Mouse (Mus musculus): ENCODE measurements at regions not wholly inside any gene's neighbourhood (a gene's known extent, or its start where the extent isn't known, plus 50 kb on each side); places are given as distances from the start of the nearest gene placed in this dataset.

DNA sequence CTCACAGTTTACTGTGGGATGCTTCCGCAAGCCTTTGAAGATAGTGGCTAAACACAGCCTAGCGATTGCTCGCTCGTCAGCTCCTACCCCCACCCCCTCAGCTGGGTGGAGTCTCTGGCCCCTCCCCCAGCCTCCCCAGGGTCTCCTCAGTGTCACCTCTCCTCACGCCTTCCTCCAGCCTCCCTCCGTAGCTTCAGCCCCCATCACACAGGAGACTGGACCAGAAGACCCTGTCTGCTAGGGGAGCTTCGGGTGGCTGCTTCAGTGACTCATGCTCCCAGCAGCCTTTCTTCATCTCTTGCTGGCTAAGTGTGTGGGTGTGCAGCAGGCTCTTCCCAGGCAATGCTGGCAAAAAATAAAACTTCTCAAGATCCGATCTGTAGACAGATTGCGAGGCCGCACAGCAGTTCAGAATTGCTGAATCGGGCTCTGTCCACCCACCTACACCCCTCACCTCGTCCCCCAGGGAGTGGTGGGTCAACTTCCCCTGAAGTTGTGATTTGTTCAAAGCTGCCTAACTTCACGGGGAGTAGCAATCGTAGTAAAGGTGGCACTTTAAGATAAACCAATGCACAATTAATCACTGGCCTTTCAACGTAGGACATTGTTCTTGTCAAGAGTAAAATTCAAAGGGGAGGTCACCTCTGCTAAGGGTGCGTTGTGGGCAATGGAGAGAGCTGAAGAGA, 61.2 kb upstream of the Ankrd28 start:
- H3K4me2 ChIP-seq (ENCODE audit: low read depth, low read length): peak overlapping the region; percentile 37; the same call in 1 of the 2 replicates
- H3K9me3 ChIP-seq (ENCODE audit: control insufficient read depth, low read length): no peaks in the 10 kb centered on the region
- H3K36me3 ChIP-seq (ENCODE audit: control insufficient read depth, insufficient read depth, low read length): no peaks in the 10 kb centered on the region
- 3% methylated on average over 16 of the region's 16 CpGs for WGBS
- H3K27me3 ChIP-seq (ENCODE audit: control insufficient read depth, insufficient read depth, low read length): no peaks in the 10 kb centered on the region
- H3K9ac ChIP-seq (replicated peaks; ENCODE audit: low read depth, low read length): 0 out of 2 replicates have a peak overlapping the region, but pooled peaks have one; percentile 22
- ATAC-seq (ENCODE audit: low read depth): no peak; the same call in 1 of the 2 replicates
- H3K27ac ChIP-seq (ENCODE audit: low read depth, low read length): no peak overlapping the region
- 0 out of 2 replicates have a peak, but pooled peaks cover 4% of the 10 kb centered on the region for H3K4me1 ChIP-seq (ENCODE audit: control insufficient read depth, insufficient read depth, low read length)
- H3K4me3 ChIP-seq (ENCODE audit: low read depth, low read length): no peak overlapping the region

DNA sequence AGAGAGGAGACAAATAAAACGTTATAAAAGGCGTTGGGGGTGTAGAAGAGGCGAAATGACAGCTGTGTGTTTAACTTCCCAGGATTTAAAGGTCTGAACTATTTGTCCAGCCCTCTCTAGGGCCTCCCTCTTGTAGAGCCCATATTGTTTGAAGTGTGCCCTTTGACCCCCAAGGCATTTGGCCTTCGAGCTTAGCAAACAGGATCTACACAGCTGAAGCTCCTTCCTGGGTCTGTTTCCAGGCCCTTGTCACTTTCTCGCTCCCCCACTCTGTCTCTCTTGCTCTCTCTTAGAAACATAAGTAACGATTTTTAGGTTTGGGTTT, 61.7 kb upstream of the Ankrd28 start:
- 0 out of 2 replicates have a peak, but pooled peaks cover 4% of the 10 kb centered on the region for H3K4me1 ChIP-seq (ENCODE audit: control insufficient read depth, insufficient read depth, low read length)

DNA sequence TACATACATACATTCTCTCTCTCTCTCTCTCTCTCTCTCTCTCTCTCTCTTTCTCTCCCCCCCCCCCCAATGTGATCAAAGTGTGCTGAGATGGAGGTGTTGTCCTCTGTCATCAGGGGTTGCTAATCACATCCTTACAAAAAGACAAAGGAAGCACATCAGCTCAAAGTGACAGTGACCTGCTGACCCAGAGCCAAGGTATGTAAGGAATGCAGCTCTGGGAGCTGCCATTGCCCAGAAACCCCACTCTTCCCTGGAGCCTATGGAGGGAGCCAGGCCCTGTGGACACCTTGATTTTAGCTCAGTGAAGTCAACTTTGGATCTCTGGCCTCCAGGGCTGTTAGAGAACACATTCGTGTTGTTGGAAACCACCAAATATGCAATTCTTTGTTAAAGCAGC, 66.0 kb upstream of the Ankrd28 start:
- no peaks in the 10 kb centered on the region for H3K9me3 ChIP-seq (ENCODE audit: control insufficient read depth, low read length)
- no peak for ATAC-seq (ENCODE audit: low read depth)
- H3K4me1 ChIP-seq (ENCODE audit: control insufficient read depth, insufficient read depth, low read length): 0 out of 2 replicates have a peak, but pooled peaks cover 1% of the 10 kb centered on the region
- no peak overlapping the region for H3K4me2 ChIP-seq (ENCODE audit: low read depth, low read length)
- no peaks in the 10 kb centered on the region for H3K36me3 ChIP-seq (ENCODE audit: control insufficient read depth, insufficient read depth, low read length)
- no peaks in the 10 kb centered on the region for H3K27me3 ChIP-seq (ENCODE audit: control insufficient read depth, insufficient read depth, low read length)
- H3K4me3 ChIP-seq (ENCODE audit: low read depth, low read length): no peak overlapping the region
- no peak overlapping the region for H3K27ac ChIP-seq (ENCODE audit: low read depth, low read length)
- no peak overlapping the region for H3K9ac ChIP-seq (replicated peaks; ENCODE audit: low read depth, low read length)
- WGBS: 82% methylated on average over 1 of the region's 1 CpGs

More for the DNA sequence above, 61.7 kb upstream of the Ankrd28 start:
- Histone ChIP-seq H3K9me3 (ENCODE audit: control insufficient read depth, low read length) (no peaks in the 10 kb centered on the region), H3K4me2 (ENCODE audit: low read depth, low read length) (no peak overlapping the region), H3K27ac (ENCODE audit: low read depth, low read length) (no peak overlapping the region), H3K27me3 (ENCODE audit: control insufficient read depth, insufficient read depth, low read length) (no peaks in the 10 kb centered on the region), H3K36me3 (ENCODE audit: control insufficient read depth, insufficient read depth, low read length) (no peaks in the 10 kb centered on the region), H3K4me3 (ENCODE audit: low read depth, low read length) (no peak overlapping the region), H3K9ac (replicated peaks; ENCODE audit: low read depth, low read length) (no peak overlapping the region)
- 10% methylated on average over 6 of the region's 6 CpGs for WGBS
- no peak for ATAC-seq (ENCODE audit: low read depth)

DNA sequence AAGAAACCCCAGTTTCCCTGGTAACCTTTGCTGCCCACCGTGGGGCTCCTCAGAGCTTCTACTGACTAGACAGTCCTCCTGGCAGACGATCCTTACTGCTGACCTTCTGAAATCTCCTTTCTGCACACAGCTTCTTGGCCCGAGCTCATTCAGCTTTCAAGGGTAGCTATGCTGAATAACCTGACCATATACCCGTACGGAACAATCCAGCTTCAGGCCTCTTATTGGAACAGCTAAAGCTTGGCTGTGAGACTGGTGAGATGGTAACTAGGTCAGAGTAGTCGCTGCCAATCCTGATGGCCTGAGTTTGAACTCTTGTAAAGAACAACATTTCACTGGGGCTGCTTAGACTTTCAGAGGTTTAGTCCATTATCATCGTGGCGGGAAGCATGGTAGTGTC, 69.1 kb upstream of the Ankrd28 start:
- H3K9me3 ChIP-seq (ENCODE audit: control insufficient read depth, low read length): no peaks in the 10 kb centered on the region
- no peak overlapping the region for H3K4me2 ChIP-seq (ENCODE audit: low read depth, low read length)
- 17% methylated on average over 8 of the region's 8 CpGs for WGBS
- H3K36me3 ChIP-seq (ENCODE audit: control insufficient read depth, insufficient read depth, low read length): no peaks in the 10 kb centered on the region
- ATAC-seq (ENCODE audit: low read depth): peak; percentile 31; the same call in 1 of the 2 replicates
- no peaks in the 10 kb centered on the region for H3K4me1 ChIP-seq (ENCODE audit: control insufficient read depth, insufficient read depth, low read length)
- no peak overlapping the region for H3K4me3 ChIP-seq (ENCODE audit: low read depth, low read length)
- H3K9ac ChIP-seq (replicated peaks; ENCODE audit: low read depth, low read length): no peak overlapping the region
- no peak overlapping the region; the same call in 1 of the 2 replicates for H3K27ac ChIP-seq (ENCODE audit: low read depth, low read length)
- no peaks in the 10 kb centered on the region for H3K27me3 ChIP-seq (ENCODE audit: control insufficient read depth, insufficient read depth, low read length)

DNA sequence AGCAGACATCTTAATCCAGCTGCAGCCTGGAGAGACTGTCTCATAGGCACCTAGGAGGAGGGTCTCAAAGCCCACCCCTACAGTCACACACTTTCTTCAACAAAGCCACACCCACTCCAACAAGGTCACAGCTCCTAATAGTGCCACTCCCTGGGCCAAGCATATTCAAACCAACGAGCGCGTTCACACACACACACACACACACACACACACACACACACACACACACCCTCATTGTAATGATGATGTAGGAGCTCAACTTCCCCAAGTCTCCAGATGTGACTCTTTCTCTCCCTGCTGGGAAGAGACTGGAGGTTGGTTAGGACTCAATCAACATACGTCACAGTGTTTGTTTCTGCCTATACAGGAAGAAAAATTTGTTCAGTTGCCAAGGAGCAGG, 69.5 kb upstream of the Ankrd28 start:
- H3K4me1 ChIP-seq (ENCODE audit: control insufficient read depth, insufficient read depth, low read length): no peaks in the 10 kb centered on the region
- H3K27me3 ChIP-seq (ENCODE audit: control insufficient read depth, insufficient read depth, low read length): no peaks in the 10 kb centered on the region
- WGBS: 44% methylated on average over 4 of the region's 4 CpGs
- H3K4me3 ChIP-seq (ENCODE audit: low read depth, low read length): no peak overlapping the region
- no peak for ATAC-seq (ENCODE audit: low read depth)
- H3K9ac ChIP-seq (replicated peaks; ENCODE audit: low read depth, low read length): no peak overlapping the region
- H3K36me3 ChIP-seq (ENCODE audit: control insufficient read depth, insufficient read depth, low read length): no peaks in the 10 kb centered on the region
- no peaks in the 10 kb centered on the region for H3K9me3 ChIP-seq (ENCODE audit: control insufficient read depth, low read length)
- H3K4me2 ChIP-seq (ENCODE audit: low read depth, low read length): no peak overlapping the region
- no peak overlapping the region for H3K27ac ChIP-seq (ENCODE audit: low read depth, low read length)

DNA sequence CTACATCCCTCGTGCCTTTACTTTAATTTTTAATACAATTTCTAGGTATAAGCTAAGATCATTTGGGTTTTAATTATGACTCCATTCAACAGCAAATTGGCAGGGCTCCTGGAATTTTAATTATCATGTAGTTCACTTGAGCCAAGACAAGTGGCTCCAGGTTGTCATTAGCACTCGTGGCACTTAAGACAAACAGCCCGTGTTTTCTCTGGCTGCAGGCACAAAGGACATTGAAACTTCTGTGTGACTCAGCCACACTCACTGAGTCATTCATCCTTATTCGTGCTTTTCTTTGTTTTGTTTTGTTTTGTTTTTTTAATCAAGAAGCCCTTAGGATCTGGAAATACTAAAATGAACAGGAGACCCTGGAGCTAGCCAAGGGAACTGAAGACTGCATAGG, 71.5 kb upstream of the Ankrd28 start:
- Histone ChIP-seq H3K27ac (ENCODE audit: low read depth, low read length) (no peak overlapping the region), H3K4me2 (ENCODE audit: low read depth, low read length) (no peak overlapping the region), H3K36me3 (ENCODE audit: control insufficient read depth, insufficient read depth, low read length) (no peaks in the 10 kb centered on the region), H3K27me3 (ENCODE audit: control insufficient read depth, insufficient read depth, low read length) (no peaks in the 10 kb centered on the region), H3K4me1 (ENCODE audit: control insufficient read depth, insufficient read depth, low read length) (no peaks in the 10 kb centered on the region), H3K9me3 (ENCODE audit: control insufficient read depth, low read length) (no peaks in the 10 kb centered on the region), H3K9ac (replicated peaks; ENCODE audit: low read depth, low read length) (no peak overlapping the region), H3K4me3 (ENCODE audit: low read depth, low read length) (no peak overlapping the region)
- 24% methylated on average over 4 of the region's 4 CpGs for WGBS
- no peak for ATAC-seq (ENCODE audit: low read depth)

DNA sequence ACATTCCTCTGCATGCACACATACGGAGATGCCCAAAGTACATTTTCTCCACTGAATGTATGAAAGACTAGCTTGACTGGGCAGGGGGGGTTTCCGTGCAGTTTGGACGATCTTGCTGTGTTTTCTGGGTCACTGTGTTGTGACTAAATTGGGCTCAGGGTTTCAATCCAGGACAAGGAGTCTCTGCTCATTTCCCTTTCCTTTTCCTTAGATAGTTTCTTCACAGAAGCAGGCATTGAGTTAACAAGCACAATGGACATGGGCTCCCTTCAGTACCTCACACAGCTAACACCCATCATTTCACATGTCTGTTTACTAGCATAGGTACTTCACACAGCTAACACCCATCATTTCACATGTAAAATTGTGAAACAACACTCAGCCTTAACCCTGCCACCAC, 73.2 kb upstream of the Ankrd28 start:
- H3K9ac ChIP-seq (replicated peaks; ENCODE audit: low read depth, low read length): no peak overlapping the region
- H3K4me2 ChIP-seq (ENCODE audit: low read depth, low read length): no peak overlapping the region
- no peaks in the 10 kb centered on the region for H3K4me1 ChIP-seq (ENCODE audit: control insufficient read depth, insufficient read depth, low read length)
- H3K27ac ChIP-seq (ENCODE audit: low read depth, low read length): no peak overlapping the region
- no peak for ATAC-seq (ENCODE audit: low read depth)
- H3K9me3 ChIP-seq (ENCODE audit: control insufficient read depth, low read length): no peaks in the 10 kb centered on the region
- no peaks in the 10 kb centered on the region for H3K36me3 ChIP-seq (ENCODE audit: control insufficient read depth, insufficient read depth, low read length)
- WGBS: 87% methylated on average over 3 of the region's 3 CpGs
- no peak overlapping the region for H3K4me3 ChIP-seq (ENCODE audit: low read depth, low read length)
- H3K27me3 ChIP-seq (ENCODE audit: control insufficient read depth, insufficient read depth, low read length): no peaks in the 10 kb centered on the region

DNA sequence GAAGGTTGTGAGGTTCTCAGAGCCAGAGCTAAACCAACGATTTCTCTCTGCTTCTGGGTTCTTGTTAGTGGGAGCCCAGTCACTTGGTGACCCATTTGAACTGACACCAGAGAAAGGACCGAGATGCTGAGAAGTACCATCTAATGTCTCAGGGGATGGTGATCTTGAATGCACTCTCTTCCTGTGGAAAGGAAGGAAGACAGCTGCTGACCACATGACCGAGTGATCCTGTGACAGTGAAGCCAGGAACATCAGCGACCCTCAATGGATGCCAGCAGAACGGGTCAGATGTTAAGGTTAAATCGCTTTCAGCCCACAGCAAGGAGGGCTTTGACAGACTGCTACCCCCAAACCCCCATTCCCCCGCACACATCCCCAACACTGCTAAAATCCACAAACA, 78.1 kb upstream of the Ankrd28 start:
- no peak for ATAC-seq (ENCODE audit: low read depth)
- Histone ChIP-seq H3K4me2 (ENCODE audit: low read depth, low read length) (no peak overlapping the region), H3K9ac (replicated peaks; ENCODE audit: low read depth, low read length) (no peak overlapping the region), H3K36me3 (ENCODE audit: control insufficient read depth, insufficient read depth, low read length) (no peaks in the 10 kb centered on the region), H3K9me3 (ENCODE audit: control insufficient read depth, low read length) (no peaks in the 10 kb centered on the region), H3K4me1 (ENCODE audit: control insufficient read depth, insufficient read depth, low read length) (no peaks in the 10 kb centered on the region), H3K4me3 (ENCODE audit: low read depth, low read length) (no peak overlapping the region), H3K27ac (ENCODE audit: low read depth, low read length) (no peak overlapping the region), H3K27me3 (ENCODE audit: control insufficient read depth, insufficient read depth, low read length) (no peaks in the 10 kb centered on the region)
- WGBS: 79% methylated on average over 7 of the region's 7 CpGs

DNA sequence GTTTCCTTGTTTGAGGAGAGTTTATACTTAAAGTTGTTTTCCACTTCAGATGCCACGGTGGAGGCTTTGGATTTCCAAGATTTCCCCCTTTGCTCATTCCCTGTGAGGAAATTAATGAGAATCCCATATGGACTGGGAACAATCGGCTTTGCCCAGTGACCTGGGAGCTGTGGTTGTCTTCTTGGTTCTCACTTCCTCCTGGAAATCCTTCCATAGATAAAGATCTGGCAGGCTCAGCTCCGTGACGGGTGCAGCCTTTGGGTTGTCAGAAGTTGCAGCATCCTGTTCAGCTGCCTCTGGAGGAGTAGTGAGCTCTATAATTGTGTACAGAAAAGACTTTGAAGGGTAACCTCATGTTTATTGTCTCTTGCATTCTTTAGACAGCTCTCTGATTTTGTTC, 78.8 kb upstream of the Ankrd28 start:
- Histone ChIP-seq H3K36me3 (ENCODE audit: control insufficient read depth, insufficient read depth, low read length) (no peaks in the 10 kb centered on the region), H3K4me3 (ENCODE audit: low read depth, low read length) (no peak overlapping the region), H3K4me2 (ENCODE audit: low read depth, low read length) (no peak overlapping the region), H3K27me3 (ENCODE audit: control insufficient read depth, insufficient read depth, low read length) (no peaks in the 10 kb centered on the region), H3K27ac (ENCODE audit: low read depth, low read length) (no peak overlapping the region), H3K4me1 (ENCODE audit: control insufficient read depth, insufficient read depth, low read length) (no peaks in the 10 kb centered on the region), H3K9ac (replicated peaks; ENCODE audit: low read depth, low read length) (no peak overlapping the region), H3K9me3 (ENCODE audit: control insufficient read depth, low read length) (no peaks in the 10 kb centered on the region)
- no peak for ATAC-seq (ENCODE audit: low read depth)
- 79% methylated on average over 4 of the region's 4 CpGs for WGBS
